Mouse (Mus musculus) CH12.LX (cell line): ENCODE data around the gene Arl15. TPM values are rescaled to one million over a fixed set of nuclear protein-coding genes. Genes with fewer than 3 reads are reported as not detected.

Source experiments
- DNase-seq: peaks from one replicate; pipeline ENCODE4 v3.0.0-alpha.2; 2013; ENCODE audit errors: extremely low read depth
- H3K27ac ChIP-seq: 2 replicates; pipeline ENCODE4 v1.5.1; 2012; ENCODE audit warnings: low read depth, mild to moderate bottlenecking, control low read depth, moderate library complexity; ENCODE audit not compliant: insufficient read depth
- H3K27me3 ChIP-seq: replicated peaks from 2 replicates; pipeline ENCODE3; 2012; ENCODE audit warnings: inconsistent platforms
- H3K36me3 ChIP-seq, 2 experiments: replicated peaks in 1 of 2; 2 replicates each; pipeline versions ENCODE3 to v1.6.1; 2012; ENCODE audit warnings: inconsistent platforms in 1 of 2, low read length in 1 of 2, mild to moderate bottlenecking in 1 of 2, mixed read lengths in 1 of 2, moderate library complexity in 1 of 2; ENCODE audit not compliant: control insufficient read depth in 1 of 2, insufficient read depth in 1 of 2
- H3K4me1 ChIP-seq, 2 experiments: 2 replicates each; pipeline ENCODE4 v1.6.1; 2012; ENCODE audit warnings: inconsistent platforms in 1 of 2, moderate library complexity in 1 of 2; ENCODE audit not compliant: insufficient read depth in 2 of 2, control insufficient read depth in 1 of 2
- H3K4me2 ChIP-seq: 2 replicates; pipeline ENCODE4 v1.6.1; 2012; ENCODE audit warnings: low read depth, mild to moderate bottlenecking, control low read depth; ENCODE audit not compliant: poor library complexity, insufficient read depth, severe bottlenecking
- H3K4me3 ChIP-seq, 3 experiments: fragments of 150-350 bp in 1 of 3; sonication (generic) in 1 of 3; replicated peaks in 1 of 3; 2 replicates each; pipeline versions ENCODE3 to v1.5.1; 2011 to 2012; ENCODE audit warnings: low read depth in 2 of 3, low read length in 2 of 3, mild to moderate bottlenecking in 2 of 3, moderate library complexity in 2 of 3, control low read depth in 1 of 3, improper control_type of control experiment in 1 of 3, inconsistent platforms in 1 of 3, mixed read lengths in 1 of 3; ENCODE audit not compliant: poor library complexity in 1 of 3
- H3K79me2 ChIP-seq: replicated peaks from 2 replicates; pipeline ENCODE4 v1.6.1; 2012; ENCODE audit warnings: mild to moderate bottlenecking, moderate library complexity; ENCODE audit not compliant: control insufficient read depth, poor library complexity, insufficient read depth, severe bottlenecking; ENCODE audit errors: extremely low read depth
- H3K9ac ChIP-seq: 2 replicates; pipeline ENCODE4 v1.6.1; 2012; ENCODE audit warnings: low read depth, mild to moderate bottlenecking, control low read depth, moderate library complexity; ENCODE audit not compliant: insufficient read depth
- H3K9me3 ChIP-seq: replicated peaks from 2 replicates; pipeline ENCODE3; 2012; ENCODE audit warnings: low read length, inconsistent platforms, mixed read lengths
- CHD1 ChIP-seq: IDR thresholded peaks from 2 replicates; pipeline ENCODE4 v1.6.1; 2012; ENCODE audit warnings: low read depth, low read length, improper control_type of control experiment, inconsistent platforms
- CTCF ChIP-seq, 2 experiments: IDR thresholded peaks in 1 of 2; conservative IDR thresholded peaks in 1 of 2; 2 replicates each; pipeline ENCODE4 v1.5.1; 2011 to 2012; ENCODE audit warnings: low read depth in 2 of 2, low read length in 2 of 2, improper control_type of control experiment in 1 of 2, inconsistent platforms in 1 of 2, mild to moderate bottlenecking in 1 of 2, moderate library complexity in 1 of 2
- E2F4 ChIP-seq: IDR thresholded peaks from 2 replicates; pipeline ENCODE4 v1.6.1; 2011; ENCODE audit warnings: low read depth, low read length, improper control_type of control experiment; ENCODE audit not compliant: insufficient replicate concordance
- ELF1 ChIP-seq: IDR thresholded peaks from 2 replicates; pipeline ENCODE4 v1.6.1; 2014; ENCODE audit warnings: low read depth, mild to moderate bottlenecking, inconsistent platforms, low read length, improper control_type of control experiment
- EP300 ChIP-seq: IDR thresholded peaks from 2 replicates; pipeline ENCODE4 v1.6.1; 2011; ENCODE audit warnings: low read length, improper control_type of control experiment
- ETS1 ChIP-seq: conservative IDR thresholded peaks from 2 replicates; pipeline ENCODE4 v1.6.1; 2012; ENCODE audit warnings: low read depth, mild to moderate bottlenecking, inconsistent platforms, low read length, improper control_type of control experiment, moderate library complexity
- GABPA ChIP-seq: IDR thresholded peaks from 2 replicates; pipeline ENCODE4 v1.6.1; 2012; ENCODE audit warnings: low read depth, low read length, improper control_type of control experiment, inconsistent platforms; ENCODE audit not compliant: insufficient replicate concordance
- HCFC1 ChIP-seq: IDR thresholded peaks from 2 replicates; pipeline ENCODE4 v1.6.1; 2012; ENCODE audit warnings: low read depth, mild to moderate bottlenecking, inconsistent platforms, low read length, improper control_type of control experiment
- IRF4 ChIP-seq: IDR thresholded peaks from 2 replicates; pipeline ENCODE4 v1.6.1; 2014; ENCODE audit warnings: low read depth, mild to moderate bottlenecking, inconsistent platforms, low read length, improper control_type of control experiment
- JUN ChIP-seq: IDR thresholded peaks from 2 replicates; pipeline ENCODE4 v1.6.1; 2011; ENCODE audit warnings: low read depth, mild to moderate bottlenecking, low read length, improper control_type of control experiment, moderate library complexity; ENCODE audit not compliant: insufficient read depth
- JUND ChIP-seq: conservative IDR thresholded peaks from 2 replicates; pipeline ENCODE4 v1.6.1; 2011; ENCODE audit warnings: low read depth, low read length, improper control_type of control experiment
- KAT2A ChIP-seq: IDR thresholded peaks from 2 replicates; pipeline ENCODE4 v1.6.1; 2012; ENCODE audit warnings: low read length, improper control_type of control experiment, inconsistent platforms; ENCODE audit not compliant: insufficient replicate concordance
- MAFK ChIP-seq: IDR thresholded peaks from 2 replicates; pipeline ENCODE4 v1.6.1; 2011; ENCODE audit warnings: low read length, improper control_type of control experiment; ENCODE audit not compliant: insufficient replicate concordance
- MAZ ChIP-seq: IDR thresholded peaks from 2 replicates; pipeline ENCODE4 v1.6.1; 2012; ENCODE audit warnings: low read depth, mild to moderate bottlenecking, inconsistent platforms, low read length, improper control_type of control experiment, moderate library complexity
- MEF2A ChIP-seq: IDR thresholded peaks from 2 replicates; pipeline ENCODE4 v1.6.1; 2014; ENCODE audit warnings: low read depth, mild to moderate bottlenecking, inconsistent platforms, low read length, improper control_type of control experiment, borderline replicate concordance
- MXI1 ChIP-seq: IDR thresholded peaks from 2 replicates; pipeline ENCODE4 v1.6.1; 2011; ENCODE audit warnings: mild to moderate bottlenecking, low read depth, low read length, improper control_type of control experiment
- NRF1 ChIP-seq: IDR thresholded peaks from 2 replicates; pipeline ENCODE4 v1.6.1; 2014; ENCODE audit warnings: low read depth, mild to moderate bottlenecking, inconsistent platforms, low read length, improper control_type of control experiment, moderate library complexity
- PAX5 ChIP-seq: IDR thresholded peaks from 2 replicates; pipeline ENCODE4 v1.6.1; 2012; ENCODE audit warnings: low read length, inconsistent platforms, mixed read lengths
- POLR2A ChIP-seq: IDR thresholded peaks from 2 replicates; pipeline ENCODE4 v1.6.1; 2011; ENCODE audit warnings: low read depth, mild to moderate bottlenecking, improper control_type of control experiment, low read length
- POLR2AphosphoS2 ChIP-seq: IDR thresholded peaks from 2 replicates; pipeline ENCODE4 v1.6.1; 2011; ENCODE audit warnings: low read depth, low read length, improper control_type of control experiment
- RAD21 ChIP-seq: IDR thresholded peaks from 2 replicates; pipeline ENCODE4 v1.6.1; 2011; ENCODE audit warnings: low read depth, mild to moderate bottlenecking, low read length, improper control_type of control experiment, moderate library complexity
- RCOR1 ChIP-seq: conservative IDR thresholded peaks from 2 replicates; pipeline ENCODE4 v1.6.1; 2012; ENCODE audit warnings: low read depth, mild to moderate bottlenecking, inconsistent platforms, low read length, improper control_type of control experiment
- SIN3A ChIP-seq: IDR thresholded peaks from 2 replicates; pipeline ENCODE4 v1.6.1; 2012; ENCODE audit warnings: low read length, improper control_type of control experiment, inconsistent platforms
- SMC3 ChIP-seq: IDR thresholded peaks from 2 replicates; pipeline ENCODE4 v1.6.1; 2011; ENCODE audit warnings: low read depth, low read length, improper control_type of control experiment
- TBP ChIP-seq: conservative IDR thresholded peaks from 2 replicates; pipeline ENCODE4 v1.6.1; 2011; ENCODE audit warnings: low read depth, low read length, improper control_type of control experiment
- TCF12 ChIP-seq: IDR thresholded peaks from 2 replicates; pipeline ENCODE4 v1.6.1; 2014; ENCODE audit warnings: low read depth, mild to moderate bottlenecking, inconsistent platforms, low read length, improper control_type of control experiment
- USF2 ChIP-seq: conservative IDR thresholded peaks from 2 replicates; pipeline ENCODE4 v1.6.1; 2011; ENCODE audit warnings: low read depth, low read length, improper control_type of control experiment
- ZNF384 ChIP-seq: IDR thresholded peaks from 2 replicates; pipeline ENCODE4 v1.6.1; 2012; ENCODE audit warnings: low read depth, low read length, improper control_type of control experiment, inconsistent platforms
- dilution Hi-C: fragments of 300-500 bp; cut with MboI; formaldehyde crosslinking; loops from 2 replicates; pipeline ENCODE4 v1.14.3; 2020; ENCODE audit warnings: low sequenced_read_pairs; ENCODE audit not compliant: extremely low pct_unique_long_range_greater_than_20kb, extremely low pct_ligation_motif_present
- in situ Hi-C: fragments of 300-500 bp; cut with MboI; formaldehyde crosslinking; loops from 3 replicates; pipeline ENCODE4 v1.14.3; 2019; ENCODE audit warnings: low sequenced_read_pairs, low pct_ligation_motif_present, low pct_unique_long_range_greater_than_20kb, mixed read lengths
- polyA plus RNA-seq: library from polyadenylated mRNA; unstranded; fragments of >175 nt; gene quantifications from 2 replicates; pipeline ENCODE4 v1.2.1, GENCODE M21; 2012; ENCODE audit warnings: low read depth; ENCODE audit not compliant: insufficient read length
- total RNA-seq, 2 experiments: library from RNA; depleted of rRNA; stranded (reverse); fragments of 300-350 nt in 1 of 2; fragments of >200 nt in 1 of 2; gene quantifications; 2 replicates each; pipeline ENCODE4 v1.2.3; 2012 to 2014

Arl15 gene
- total and polyA plus RNA-seq, 3 experiments = 2.2 to 5.2 (median 4.8) TPM

- dilution Hi-C loops = no loop called here
- H3K4me2 ChIP-seq = no peak overlapping the region
- no peak for TF ChIP-seq PAX5
- no peak for TF ChIP-seq JUND
- no peak for TF ChIP-seq TBP
- no peak for TF ChIP-seq ETS1
- TF ChIP-seq TCF12 = no peak
- TF ChIP-seq MAZ = no peak
- no peak for TF ChIP-seq JUN
- TF ChIP-seq CTCF (conservative IDR thresholded peaks at IDR 0.05 in 1 of 2, IDR thresholded peaks at IDR 0.05 in 1 of 2; ENCODE audit: low read depth in 2 of 2, low read length in 2 of 2) = no peak
- TF ChIP-seq CHD1 = no peak
- no peak for TF ChIP-seq HCFC1
- no peak for TF ChIP-seq NRF1
- no peak for TF ChIP-seq EP300
- no peak for TF ChIP-seq POLR2A
- no peak for TF ChIP-seq ELF1
- no peak for TF ChIP-seq POLR2AphosphoS2
- no peak for TF ChIP-seq KAT2A
- TF ChIP-seq SIN3A = no peak
- TF ChIP-seq SMC3 = no peak
- no peak for TF ChIP-seq MAFK
- no peak for TF ChIP-seq RAD21
- TF ChIP-seq, all 38 proteins: peak for 0
- Histone ChIP-seq H3K27ac (no peak overlapping the region), H3K9ac (no peak overlapping the region), H3K36me3 (peaks cover 0 to 7% of the 10 kb centered on the region in 2 experiments), H3K9me3 (peaks cover 3% of the 10 kb centered on the region), H3K4me1 (peaks cover 0 to 6% of the 10 kb centered on the region in 2 experiments; a peak in 1 of 4 replicates), H3K4me3 (no peak overlapping the region), H3K27me3 (no peaks in the 10 kb centered on the region), H3K79me2 (no peaks in the 10 kb centered on the region)
- no peak for DNase-seq
- in situ Hi-C loops = no loop called here
Observed at GRCm38 (mm10) chr13:114124385-114124784, 330.1 kb downstream of the Arl15 start.

GRCm38 (mm10) chr13:114124991-114125390, 330.7 kb downstream of the Arl15 start:
- DNase-seq = no peak
- Histone ChIP-seq H3K4me2 (no peak overlapping the region), H3K9ac (no peak overlapping the region), H3K27me3 (no peaks in the 10 kb centered on the region), H3K36me3 (peaks cover 0 to 7% of the 10 kb centered on the region in 2 experiments), H3K79me2 (no peaks in the 10 kb centered on the region)
- dilution Hi-C loops = no loop called here
- TF ChIP-seq E2F4 (no peak), USF2 (no peak), MXI1 (no peak), GABPA (no peak), RCOR1 (no peak), SMC3 (no peak), MAZ (no peak), ELF1 (no peak), NRF1 (no peak), CTCF (conservative IDR thresholded peaks at IDR 0.05 in 1 of 2, IDR thresholded peaks at IDR 0.05 in 1 of 2; ENCODE audit: low read depth in 2 of 2, low read length in 2 of 2) (no peak), TBP (no peak), POLR2AphosphoS2 (no peak), SIN3A (no peak), KAT2A (no peak), IRF4 (no peak), MAFK (no peak), CHD1 (no peak), MEF2A (no peak), ZNF384 (no peak)
- TF ChIP-seq, all 38 proteins: peak for 0
- in situ Hi-C loops = no loop called here
- H3K27ac ChIP-seq = no peak overlapping the region
- no peaks in the 10 kb centered on the region; a peak in 1 of 4 replicates for H3K4me1 ChIP-seq
- no peak overlapping the region for H3K4me3 ChIP-seq
- H3K9me3 ChIP-seq = peaks cover 3% of the 10 kb centered on the region
